Mouse (Mus musculus) olfactory bulb, adult 2 months (tissue): Measurements from ENCODE around the gene Wwc2. TPM values are rescaled to one million over a fixed set of nuclear protein-coding genes. Genes with fewer than 3 reads are reported as not detected.

Experiments
- H3K27ac ChIP-seq: fragments of 200-500 bp; 2 replicates; pipeline ENCODE4 v1.5.1; 2012; ENCODE audit warnings: low read depth, low read length; ENCODE audit not compliant: insufficient read depth
- H3K4me1 ChIP-seq: fragments of 200-500 bp; 2 replicates; pipeline ENCODE4 v1.6.1; 2012; ENCODE audit warnings: low read length; ENCODE audit not compliant: control insufficient read depth, insufficient read depth
- H3K4me3 ChIP-seq: fragments of 200-500 bp; 2 replicates; pipeline ENCODE4 v1.5.1; 2012; ENCODE audit warnings: mild to moderate bottlenecking, low read depth, low read length, moderate library complexity; ENCODE audit not compliant: insufficient read depth
- CTCF ChIP-seq: fragments of 200-500 bp; IDR thresholded peaks from 2 replicates; pipeline ENCODE4 v1.5.1; 2012; ENCODE audit warnings: low read depth, mild to moderate bottlenecking, low read length, moderate library complexity; ENCODE audit not compliant: insufficient read depth
- POLR2A ChIP-seq: fragments of 200-500 bp; IDR thresholded peaks from 2 replicates; pipeline ENCODE4 v1.6.1; 2012; ENCODE audit warnings: mild to moderate bottlenecking, low read depth, low read length, moderate library complexity; ENCODE audit not compliant: insufficient read depth
- WGBS: fragments of 180-500 bp; shearing (Covaris S2); methylation state at CpG from one replicate; pipeline ENCODE4 v1.1.7; 2018; 5-methylcytosine and 5-hydroxymethylcytosine counted together
- polyA plus RNA-seq: library from polyadenylated mRNA; stranded (reverse); fragments of >200 nt; gene quantifications from 2 replicates; pipeline ENCODE4 v1.2.4, GENCODE M21; 2012; ENCODE audit warnings: low replicate concordance; ENCODE audit not compliant: missing spikeins, insufficient read depth, insufficient read length

Gene Wwc2
- polyA plus RNA-seq, 1 experiment: not detected

DNA sequence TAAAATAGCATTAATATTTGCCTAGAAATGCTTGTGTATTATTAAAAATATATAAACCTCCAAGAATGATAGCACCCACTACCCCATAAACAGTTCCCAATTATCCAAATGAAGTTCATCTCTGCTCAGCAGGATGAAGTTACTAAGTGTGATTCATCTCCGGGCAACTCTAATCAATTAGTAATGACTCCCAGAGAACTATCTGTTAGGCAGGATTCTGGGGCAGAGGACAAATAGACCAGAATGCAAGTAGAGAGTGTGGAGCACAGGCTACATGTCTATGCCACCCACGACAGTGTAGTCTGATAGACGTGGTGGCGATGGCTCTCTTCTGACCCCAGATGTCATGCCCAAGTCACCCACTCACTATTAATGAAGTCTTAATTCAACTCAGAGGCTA, 41.9 kb downstream of the Wwc2 start:
- 85% methylated on average over 4 of the region's 4 CpGs for WGBS
- no peak overlapping the region for H3K27ac ChIP-seq
- H3K4me3 ChIP-seq: no peak overlapping the region
- TF ChIP-seq POLR2A: no peak
- no peak for TF ChIP-seq CTCF
- H3K4me1 ChIP-seq: peaks cover 2% of the 10 kb centered on the region; the same call in 1 of the 2 replicates

DNA sequence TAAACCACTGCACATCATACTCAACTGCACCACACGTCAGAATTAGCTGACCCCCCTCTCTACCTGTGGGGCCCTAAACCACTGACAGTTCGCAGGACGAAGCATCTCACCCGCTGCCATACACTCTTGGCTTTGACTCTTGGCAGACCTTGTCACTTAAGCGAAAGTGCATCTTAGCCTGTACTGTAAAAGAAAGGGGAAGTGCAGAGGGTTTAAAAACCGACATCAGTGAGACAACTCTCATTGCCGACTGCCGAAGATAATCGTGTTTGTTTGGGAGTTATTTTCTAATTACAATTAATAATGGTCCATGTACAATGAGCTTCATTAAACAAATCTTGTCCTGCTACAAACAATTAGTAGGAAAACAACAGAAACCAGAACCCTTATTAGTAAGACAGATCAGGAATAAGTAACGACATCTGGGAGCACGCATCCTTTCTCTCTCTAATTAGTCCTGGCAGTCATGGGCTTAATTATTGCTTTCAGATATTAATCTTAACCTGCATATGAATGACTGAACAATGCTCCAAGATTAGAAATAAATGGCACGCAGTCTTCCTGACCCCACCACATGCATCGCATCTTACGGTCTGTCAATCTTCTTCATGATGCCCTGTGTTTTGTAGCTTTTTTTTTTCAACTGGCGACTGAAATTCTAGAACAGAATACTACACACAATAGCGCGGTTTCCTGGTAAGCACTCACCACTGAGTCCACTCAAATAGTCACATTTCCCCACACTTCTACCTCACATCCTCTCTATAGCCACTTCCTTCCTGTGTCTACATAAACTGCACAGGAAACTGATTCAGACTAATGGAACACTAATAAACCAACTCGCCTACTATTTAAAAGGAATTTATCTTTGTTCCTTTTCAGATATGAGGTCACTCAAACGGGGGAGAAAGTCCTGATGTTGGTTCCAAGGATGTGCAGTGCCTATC, 42.8 kb downstream of the Wwc2 start:
- peaks cover 2% of the 10 kb centered on the region; the same call in 1 of the 2 replicates for H3K4me1 ChIP-seq
- WGBS: 25% methylated on average over 19 of the region's 19 CpGs
- no peak overlapping the region for H3K27ac ChIP-seq
- H3K4me3 ChIP-seq: no peak overlapping the region
- TF ChIP-seq POLR2A (no peak), CTCF (no peak)

GRCm38 (mm10) chr8:47943049-47943448, 47.7 kb downstream of the Wwc2 start:
- peaks cover 2% of the 10 kb centered on the region; the same call in 1 of the 2 replicates for H3K4me1 ChIP-seq
- no peak overlapping the region for H3K27ac ChIP-seq
- WGBS: 80% methylated on average over 10 of the region's 10 CpGs
- TF ChIP-seq CTCF (no peak), POLR2A (no peak)
- H3K4me3 ChIP-seq: no peak overlapping the region

DNA sequence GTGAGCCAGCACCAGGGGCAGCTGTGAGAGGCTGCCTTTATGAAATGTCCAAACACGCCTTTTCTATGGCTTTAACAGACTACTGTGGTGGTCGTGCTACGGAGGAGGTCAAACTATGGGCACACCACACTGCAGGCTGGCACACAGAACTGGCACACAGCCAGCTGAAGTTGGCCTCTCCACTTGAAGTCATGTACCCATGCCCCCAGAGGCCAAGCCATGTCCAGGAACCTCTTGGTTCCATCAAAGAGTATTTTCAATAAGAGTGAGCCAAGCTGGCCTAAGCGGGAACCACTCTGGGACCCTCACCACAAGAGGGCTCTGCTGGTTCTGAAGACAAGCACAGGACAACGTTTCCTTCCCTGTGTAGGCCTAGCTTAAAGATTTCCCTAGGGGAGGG, 49.7 kb downstream of the Wwc2 start:
- 72% methylated on average over 5 of the region's 5 CpGs for WGBS
- Histone ChIP-seq H3K27ac (no peak overlapping the region), H3K4me1 (peaks cover 3% of the 10 kb centered on the region; the same call in 1 of the 2 replicates), H3K4me3 (no peak overlapping the region)
- TF ChIP-seq POLR2A: no peak
- TF ChIP-seq CTCF: no peak

DNA sequence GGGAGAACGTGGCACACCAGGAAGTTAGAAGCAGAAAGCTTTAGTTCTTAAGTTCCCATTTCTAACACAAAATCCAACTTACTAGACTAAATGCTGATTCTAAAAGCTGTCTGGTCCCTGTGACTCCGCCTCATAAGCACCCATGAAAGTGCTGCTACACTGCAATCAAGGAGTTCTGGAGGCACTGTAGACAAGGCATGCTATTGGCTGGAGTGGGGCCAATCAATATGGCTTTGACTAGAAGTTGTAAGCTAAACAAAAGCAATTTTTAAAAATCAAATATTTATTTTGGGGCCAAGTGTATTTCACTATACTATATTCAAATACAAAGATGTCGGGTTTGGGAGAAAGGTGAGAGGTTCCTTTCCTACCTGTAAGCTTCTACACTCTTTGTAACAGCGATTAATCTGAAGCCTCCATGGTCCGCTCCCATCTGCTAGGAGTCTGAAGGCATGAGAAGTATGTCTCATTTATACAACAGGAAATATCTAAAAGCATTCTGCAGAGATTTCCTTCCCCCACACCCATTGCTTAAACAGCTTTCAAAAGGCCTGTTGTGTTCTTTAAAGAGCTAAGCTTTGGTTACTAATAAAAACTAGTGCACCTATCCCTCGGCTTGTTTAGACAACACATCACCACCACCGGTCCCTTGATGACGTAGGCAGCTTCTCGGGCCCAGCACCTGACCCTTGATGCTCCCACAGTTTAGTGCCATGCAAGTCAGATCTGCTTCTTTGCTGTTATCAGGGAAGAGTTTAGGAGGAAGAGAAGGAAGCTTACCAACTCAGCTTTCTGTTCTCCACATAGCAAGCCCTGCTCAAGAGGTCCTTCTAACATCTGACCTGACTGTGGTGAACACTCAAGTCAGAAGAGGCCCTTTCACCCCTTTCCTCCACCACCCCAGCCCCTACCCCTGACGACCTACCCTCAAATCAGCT, 50.5 kb downstream of the Wwc2 start:
- no peak overlapping the region for H3K27ac ChIP-seq
- TF ChIP-seq POLR2A: no peak
- no peak for TF ChIP-seq CTCF
- 83% methylated on average over 10 of the region's 10 CpGs for WGBS

DNA sequence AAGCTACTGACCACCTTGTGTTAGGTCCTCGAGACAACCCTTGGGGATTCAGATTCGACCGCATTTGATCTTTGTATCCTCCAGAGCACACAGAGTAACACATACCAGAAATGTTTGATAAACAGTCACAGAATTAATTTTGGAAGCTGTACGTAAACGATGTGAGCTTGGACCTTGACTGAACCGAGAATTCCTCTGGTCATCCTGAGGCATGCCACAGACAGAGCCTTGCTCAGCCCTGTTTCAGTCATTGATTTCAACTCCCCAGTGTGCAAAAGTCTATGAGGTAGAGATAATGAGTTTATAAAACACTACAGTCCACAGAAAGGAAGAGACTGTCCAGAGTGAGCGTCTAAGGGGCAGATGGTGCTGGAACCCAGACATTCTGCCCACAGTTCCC, 51.5 kb downstream of the Wwc2 start:
- Histone ChIP-seq H3K4me1 (peaks cover 3% of the 10 kb centered on the region; the same call in 1 of the 2 replicates), H3K4me3 (no peak overlapping the region), H3K27ac (no peak overlapping the region)
- 88% methylated on average over 7 of the region's 7 CpGs for whole genome bisulfite sequencing
- no peak for TF ChIP-seq POLR2A
- TF ChIP-seq CTCF: no peak

More for the DNA sequence above, 50.5 kb downstream of the Wwc2 start:
- Histone ChIP-seq H3K4me3 (no peak overlapping the region), H3K4me1 (peaks cover 3% of the 10 kb centered on the region; the same call in 1 of the 2 replicates)

- no peak overlapping the region for H3K4me3 ChIP-seq
- H3K27ac ChIP-seq: no peak overlapping the region
- H3K4me1 ChIP-seq: peaks cover 6% of the 10 kb centered on the region; the same call in 1 of the 2 replicates
- TF ChIP-seq CTCF (no peak), POLR2A (no peak)
- WGBS: 48% methylated on average over 9 of the region's 9 CpGs
Measured at GRCm38 (mm10) chr8:47936386-47936785, 54.3 kb downstream of the Wwc2 start.

DNA sequence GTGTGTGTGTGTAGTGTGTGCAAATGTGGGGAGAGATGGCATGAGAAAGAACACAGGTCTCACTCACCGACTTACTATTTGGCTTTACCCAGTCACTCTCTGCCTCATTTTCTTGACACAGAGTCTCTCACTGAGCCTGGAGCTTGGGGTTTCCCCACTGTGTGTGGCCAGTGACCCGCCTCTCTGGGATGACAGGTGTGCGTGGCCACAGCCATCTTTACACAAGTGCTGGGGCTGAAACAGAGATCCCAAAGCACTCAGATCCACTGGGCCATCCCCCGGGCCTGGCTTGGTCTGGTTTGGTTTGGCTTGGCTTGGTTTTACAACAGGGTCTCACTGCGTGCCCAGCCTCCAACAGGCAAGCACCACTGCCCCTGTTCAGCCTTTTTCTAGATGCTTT, 55.3 kb downstream of the Wwc2 start:
- WGBS: 94% methylated on average over 5 of the region's 5 CpGs

More for the DNA sequence above, 55.3 kb downstream of the Wwc2 start:
- H3K4me1 ChIP-seq: peaks cover 6% of the 10 kb centered on the region; the same call in 1 of the 2 replicates
- no peak for TF ChIP-seq POLR2A
- TF ChIP-seq CTCF: no peak
- no peak overlapping the region for H3K27ac ChIP-seq
- no peak overlapping the region for H3K4me3 ChIP-seq
